Mouse (Mus musculus) erythroblast, embryonic 14.5 days (primary cell): ENCODE measurements around the gene Atp2a1. TPM values are rescaled to one million over a fixed set of nuclear protein-coding genes. Genes with fewer than 3 reads are reported as not detected.

Experiments
- H3K27me3 ChIP-seq: 2 replicates; pipeline ENCODE4 v1.6.1; 2012; ENCODE audit warnings: inconsistent platforms; ENCODE audit not compliant: control insufficient read depth
- H3K36me3 ChIP-seq: 2 replicates; pipeline ENCODE4 v1.6.1; 2012; ENCODE audit warnings: mild to moderate bottlenecking, inconsistent platforms; ENCODE audit not compliant: control insufficient read depth
- H3K4me1 ChIP-seq: 2 replicates; pipeline ENCODE4 v1.6.1; 2012; ENCODE audit warnings: inconsistent platforms; ENCODE audit not compliant: control insufficient read depth
- H3K4me3 ChIP-seq: replicated peaks from 2 replicates; pipeline ENCODE3; 2012; ENCODE audit warnings: moderate library complexity, mild to moderate bottlenecking, inconsistent platforms
- H3K9me3 ChIP-seq: 2 replicates; pipeline ENCODE4 v1.6.1; 2012; ENCODE audit warnings: low read length, inconsistent platforms, mixed read lengths; ENCODE audit not compliant: control insufficient read depth
- GATA1 ChIP-seq: IDR thresholded peaks from 2 replicates; pipeline ENCODE4 v1.6.1; 2012; ENCODE audit warnings: low read length, inconsistent platforms, mixed read lengths
- TAL1 ChIP-seq: IDR thresholded peaks from 3 replicates; pipeline ENCODE4 v1.6.1; 2012; ENCODE audit warnings: low read length, inconsistent platforms, mixed read lengths
- polyA plus RNA-seq: library from polyadenylated mRNA; stranded (reverse); fragments of >175 nt; gene quantifications from 2 replicates; pipeline ENCODE4 v1.2.3, GENCODE M21; 2012

Atp2a1 gene
- not detected in 2 replicates for polyA plus RNA-seq

GRCm38 (mm10) chr7:126463004-126463403 lies at the start of gene Atp2a1:
Gene Atp2a1 (minus strand): TSS chr7:126463108.
- H3K4me1 ChIP-seq: peaks cover 17% of the 10 kb centered on the region
- peaks cover 15% of the 10 kb centered on the region for H3K36me3 ChIP-seq
- no peak within 1 kb of the TSS for H3K4me3 ChIP-seq
- TF ChIP-seq TAL1 (no peak), GATA1 (no peak)
- H3K9me3 ChIP-seq: no peaks in the 10 kb centered on the region
- H3K27me3 ChIP-seq: no peaks in the 10 kb centered on the region

- H3K27me3 ChIP-seq: peaks cover 8% of the 10 kb centered on the region
- H3K4me1 ChIP-seq: no peaks in the 10 kb centered on the region
- H3K4me3 ChIP-seq: no peak overlapping the region
- TF ChIP-seq GATA1 (no peak), TAL1 (no peak)
- no peaks in the 10 kb centered on the region for H3K9me3 ChIP-seq
- no peaks in the 10 kb centered on the region for H3K36me3 ChIP-seq
Observed at GRCm38 (mm10) chr7:126511287-126511686, 48.4 kb upstream of the Atp2a1 start.

- TF ChIP-seq GATA1 (no peak), TAL1 (no peak)
- Histone ChIP-seq H3K36me3 (no peaks in the 10 kb centered on the region), H3K9me3 (no peaks in the 10 kb centered on the region), H3K27me3 (peaks cover 5% of the 10 kb centered on the region; the same call in 1 of the 2 replicates), H3K4me1 (peaks cover 11% of the 10 kb centered on the region), H3K4me3 (no peak overlapping the region)
Observed at GRCm38 (mm10) chr7:126507126-126507778, 44.3 kb upstream of the Atp2a1 start.

DNA sequence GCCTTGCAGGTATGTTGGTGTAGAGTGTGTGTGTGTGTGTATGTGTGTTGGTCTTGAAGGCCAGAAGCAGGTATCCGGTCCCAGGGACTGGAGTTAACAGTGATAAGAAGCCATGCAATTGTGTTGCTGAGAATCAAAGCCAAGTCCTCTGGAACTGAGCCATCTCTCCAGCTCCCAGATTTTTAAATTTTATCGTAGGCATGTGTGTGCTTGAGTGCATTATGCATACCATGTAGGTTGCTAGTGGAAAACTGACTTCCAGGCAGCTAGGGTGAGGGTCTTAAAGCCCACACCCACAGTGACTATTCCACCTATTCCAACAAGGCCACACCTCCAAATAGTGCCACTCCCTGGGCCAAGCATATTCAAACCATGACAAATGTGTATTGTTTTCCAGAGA lies 42.0 kb upstream of the Atp2a1 start:
- TF ChIP-seq GATA1 (no peak), TAL1 (no peak)
- peaks cover 14% of the 10 kb centered on the region for H3K36me3 ChIP-seq
- H3K27me3 ChIP-seq: peaks cover 2% of the 10 kb centered on the region; the same call in 1 of the 2 replicates
- H3K4me3 ChIP-seq: no peak overlapping the region
- peaks cover 25% of the 10 kb centered on the region for H3K4me1 ChIP-seq
- H3K9me3 ChIP-seq: no peaks in the 10 kb centered on the region

GRCm38 (mm10) chr7:126503273-126503878 lies 40.5 kb upstream of the Atp2a1 start, which contains the start of gene Atxn2l:
Gene Atxn2l (minus strand): TSS chr7:126503437.
- Histone ChIP-seq H3K4me3 (peak within 1 kb of the TSS; percentile 100), H3K9me3 (no peaks in the 10 kb centered on the region), H3K36me3 (peaks cover 29% of the 10 kb centered on the region), H3K27me3 (no peaks in the 10 kb centered on the region), H3K4me1 (peaks cover 32% of the 10 kb centered on the region)
- no peak for TF ChIP-seq TAL1
- TF ChIP-seq GATA1: no peak

DNA sequence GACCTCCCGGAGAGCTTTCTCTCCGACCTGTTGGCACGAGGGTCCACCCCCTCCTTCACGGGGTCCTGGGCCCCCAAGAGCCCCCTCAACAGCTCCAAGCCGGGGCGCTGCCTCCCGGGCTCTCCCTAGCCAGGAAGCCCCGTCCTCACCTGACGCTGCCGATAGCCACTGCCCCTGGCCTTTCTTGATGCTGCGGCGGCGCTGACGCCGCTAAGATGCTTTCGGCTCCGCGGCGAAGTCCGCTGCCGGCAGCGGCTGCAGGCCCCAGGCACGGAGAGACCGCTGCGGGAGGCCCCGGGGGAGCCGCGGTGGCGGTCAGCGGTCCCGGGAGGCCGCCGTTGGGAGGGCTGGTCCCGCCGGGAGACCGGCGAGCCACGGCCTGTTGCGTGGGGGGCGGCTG lies 39.8 kb upstream of the Atp2a1 start:
- no peaks in the 10 kb centered on the region for H3K27me3 ChIP-seq
- peaks cover 36% of the 10 kb centered on the region for H3K36me3 ChIP-seq
- peaks cover 39% of the 10 kb centered on the region for H3K4me1 ChIP-seq
- H3K9me3 ChIP-seq: no peaks in the 10 kb centered on the region
- H3K4me3 ChIP-seq: peak overlapping the region; percentile 100
- TF ChIP-seq GATA1 (no peak), TAL1 (no peak)

DNA sequence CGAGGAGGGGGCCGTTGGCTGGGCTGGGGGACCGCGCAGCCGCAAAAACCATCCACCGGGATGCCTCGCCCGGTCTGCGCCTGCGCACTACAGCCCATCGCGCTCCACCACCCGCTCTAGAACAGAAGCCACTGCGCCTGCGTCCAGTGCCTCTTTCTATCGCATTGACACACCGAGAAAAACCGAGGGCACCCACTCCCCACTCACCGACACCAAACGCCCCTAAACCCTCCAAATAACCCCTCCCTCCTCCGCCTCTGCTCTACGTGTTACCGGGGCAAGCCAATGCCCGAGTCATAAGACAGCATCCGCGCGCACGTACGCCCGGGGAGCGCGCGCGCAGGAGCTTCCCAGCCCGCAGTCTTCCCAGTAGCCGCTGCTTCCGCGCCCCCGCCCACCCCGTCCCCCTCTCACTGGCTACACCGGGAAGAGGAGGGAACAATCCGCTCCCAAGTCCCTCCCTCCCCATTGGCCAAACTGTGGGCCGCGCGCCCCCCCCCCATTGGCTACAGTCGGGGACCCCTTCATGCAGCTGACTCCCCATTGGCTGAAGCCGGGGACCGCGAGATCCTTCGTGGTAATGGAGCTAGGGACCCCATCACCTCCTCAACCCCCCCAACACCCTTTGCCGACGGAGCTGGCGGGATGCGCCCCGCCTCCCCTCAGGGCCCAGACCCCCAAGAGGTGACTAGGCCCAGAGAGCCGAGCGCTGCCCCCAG lies 39.3 kb upstream of the Atp2a1 start:
- Histone ChIP-seq H3K27me3 (no peaks in the 10 kb centered on the region), H3K4me3 (peak overlapping the region; percentile 100), H3K36me3 (peaks cover 41% of the 10 kb centered on the region), H3K9me3 (no peaks in the 10 kb centered on the region), H3K4me1 (peaks cover 44% of the 10 kb centered on the region)
- no peak for TF ChIP-seq TAL1
- TF ChIP-seq GATA1: no peak

GRCm38 (mm10) chr7:126501684-126502022 lies 38.7 kb upstream of the Atp2a1 start:
- no peaks in the 10 kb centered on the region for H3K27me3 ChIP-seq
- peaks cover 47% of the 10 kb centered on the region for H3K36me3 ChIP-seq
- peak overlapping the region; percentile 100 for H3K4me3 ChIP-seq
- H3K4me1 ChIP-seq: peaks cover 46% of the 10 kb centered on the region
- no peaks in the 10 kb centered on the region for H3K9me3 ChIP-seq
- TF ChIP-seq GATA1 (no peak), TAL1 (no peak)

DNA sequence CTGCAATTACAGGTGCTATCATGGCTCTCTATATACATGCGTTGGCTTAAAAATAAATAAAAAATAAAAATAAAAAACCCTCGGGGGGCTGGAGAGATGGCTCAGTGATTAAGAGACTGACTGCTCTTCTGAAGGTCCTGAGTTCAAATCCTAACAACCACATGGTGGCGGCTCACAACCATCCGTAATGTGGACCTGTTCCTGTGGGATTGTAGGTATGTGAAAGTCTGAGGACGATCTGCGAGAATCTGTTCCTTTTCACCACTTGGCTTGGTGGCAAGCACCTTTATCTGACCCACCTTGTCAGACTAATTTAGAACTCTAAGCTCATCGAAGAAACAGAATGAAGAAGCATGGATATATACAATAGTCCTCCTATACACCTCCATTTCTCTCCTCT lies 36.5 kb upstream of the Atp2a1 start:
- Histone ChIP-seq H3K36me3 (peaks cover 69% of the 10 kb centered on the region), H3K9me3 (no peaks in the 10 kb centered on the region), H3K27me3 (no peaks in the 10 kb centered on the region), H3K4me3 (no peak overlapping the region), H3K4me1 (peaks cover 45% of the 10 kb centered on the region)
- TF ChIP-seq TAL1 (no peak), GATA1 (no peak)
